Mouse (Mus musculus) megakaryocyte progenitor cell, adult 5-6 weeks (primary cell): ENCODE measurements around the gene Olfr401. TPM values are rescaled to one million over a fixed set of nuclear protein-coding genes. Genes with fewer than 3 reads are reported as not detected.
"Not testable (repeated sequence)": the region's sequence is repeated elsewhere in the genome, so short reads cannot be mapped to it uniquely, and the experiment has no call there.

Experiments
- ATAC-seq: replicated peaks from 2 replicates; pipeline ENCODE4 v1.8.0; 2016; ENCODE audit warnings: mild to moderate bottlenecking, moderate TSS enrichment, inconsistent platforms; ENCODE audit not compliant: poor library complexity
- total RNA-seq, 2 experiments: library from RNA; stranded (forward) in 1 of 2; stranded (reverse) in 1 of 2; fragments of 157-497, 149-512 nt in 1 of 2; fragments of 200-1000 nt in 1 of 2; gene quantifications; 2 replicates each; pipeline versions ENCODE4 v1.2.3 to v1.2.4; 2015 to 2017

Olfr401 gene
- total RNA-seq (2015) (not detected in 2 replicates), total RNA-seq (2017) (not detected in 2 replicates)

DNA sequence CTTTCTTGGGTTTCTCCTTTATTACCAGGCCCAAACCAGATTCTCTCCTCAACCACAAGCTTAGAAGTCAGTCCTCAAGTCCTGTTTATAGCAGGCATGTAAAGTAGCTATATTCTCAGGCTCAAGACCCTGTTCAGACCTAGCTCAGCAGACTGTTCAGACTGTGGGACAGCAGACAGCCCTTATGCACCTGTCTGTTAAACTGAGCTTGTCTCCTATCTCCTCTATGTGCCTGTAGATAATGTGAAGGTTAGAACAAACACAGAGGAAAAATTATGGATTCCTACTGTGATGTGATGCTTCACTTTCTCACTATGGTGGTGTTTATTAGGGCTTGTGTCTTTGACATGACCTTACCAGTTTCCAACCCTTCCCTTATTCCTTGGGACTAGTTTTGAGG lies at the start of gene Olfr401:
Gene Olfr401, plus strand, starts transcription at position 301 of the 400 bp plus-strand sequence.
- no peak for ATAC-seq

DNA sequence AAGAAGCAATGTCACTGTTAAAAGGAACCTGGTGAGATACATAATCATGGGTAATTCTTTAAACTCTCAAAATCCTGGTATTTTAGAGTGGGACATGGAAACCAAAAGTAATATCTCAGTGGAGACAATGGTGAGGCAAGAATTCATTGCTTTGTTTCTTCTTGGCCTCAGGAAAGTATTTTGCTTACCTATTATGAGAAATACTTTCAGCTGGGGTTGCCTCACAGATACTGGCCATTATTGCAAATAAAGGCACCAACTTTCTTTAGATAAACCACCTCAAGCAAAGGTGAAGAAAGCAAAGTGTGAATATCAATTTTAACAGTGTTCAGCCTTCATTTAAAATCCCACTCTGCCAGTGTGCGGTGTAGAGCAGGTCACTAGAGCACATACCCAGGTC lies 43.9 kb upstream of the Olfr401 start, which contains the start of gene Zfp616:
Gene Zfp616, plus strand, starts transcription at position 301 of the 400 bp plus-strand sequence.
- no peak for ATAC-seq

DNA sequence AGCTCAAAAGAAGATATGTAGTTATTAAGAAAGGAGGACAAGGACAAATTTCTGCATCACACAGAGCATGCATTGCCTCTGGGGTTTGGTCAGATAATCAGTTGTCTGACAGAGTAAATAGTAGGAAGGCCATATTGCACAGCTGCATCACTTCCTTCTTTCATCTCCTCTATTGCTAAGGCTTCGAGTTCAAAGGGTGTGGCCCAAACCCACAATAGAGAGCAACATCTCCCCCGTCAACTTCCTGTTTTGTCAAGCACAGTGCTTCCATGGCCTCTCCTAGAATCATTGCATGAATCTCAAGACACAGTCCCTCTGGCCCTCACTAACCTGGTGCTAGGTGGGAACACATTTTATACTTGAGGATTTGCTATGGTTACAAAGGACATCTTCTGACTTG lies 12.8 kb upstream of the Olfr401 start:
- ATAC-seq: peak; percentile 58

- ATAC-seq: no peak
Measured at GRCm38 (mm10) chr11:74101507-74101906, 12.0 kb upstream of the Olfr401 start.

DNA sequence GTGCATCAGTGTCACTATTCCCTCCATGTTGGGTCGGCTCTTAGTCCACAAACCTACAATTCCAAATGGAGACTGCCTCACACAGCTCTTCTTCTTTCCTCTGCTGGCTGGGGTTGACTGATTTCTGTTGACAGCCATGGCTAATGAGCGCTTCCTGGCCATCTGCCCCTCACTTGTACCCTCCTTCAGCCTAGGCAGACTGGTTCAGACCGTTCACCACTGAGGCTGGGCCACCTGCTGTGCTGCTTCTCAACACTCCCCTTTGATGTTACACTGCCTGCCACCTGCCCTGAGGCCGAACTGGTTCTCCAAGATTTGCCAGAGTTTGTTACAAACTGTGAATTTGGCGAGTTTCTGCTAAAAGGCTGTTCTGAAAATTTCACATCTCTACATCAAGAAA lies 8.4 kb upstream of the Olfr401 start:
- no peak for ATAC-seq

- ATAC-seq: not testable (repeated sequence)
Measured at GRCm38 (mm10) chr11:74140001-74140400, 26.5 kb downstream of the Olfr401 start.

DNA sequence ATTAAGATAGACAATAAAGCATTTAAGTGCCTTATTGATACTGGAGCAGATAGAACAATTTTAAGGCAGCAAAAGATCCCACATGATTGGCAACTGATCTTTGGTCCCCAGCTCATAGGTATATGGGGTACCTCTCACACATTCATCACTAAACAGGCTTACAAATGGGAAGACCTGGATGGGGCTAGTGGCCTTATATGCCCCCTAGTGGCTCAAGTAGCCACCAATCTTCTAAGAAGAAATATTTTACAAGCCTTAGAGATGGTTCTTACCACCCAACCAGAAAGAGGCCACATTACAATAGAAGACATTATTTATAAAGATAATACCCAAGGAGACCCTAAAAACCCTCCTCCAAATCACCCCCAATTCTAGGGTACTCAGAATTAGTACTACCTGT lies 32.4 kb downstream of the Olfr401 start:
- no peak for ATAC-seq

DNA sequence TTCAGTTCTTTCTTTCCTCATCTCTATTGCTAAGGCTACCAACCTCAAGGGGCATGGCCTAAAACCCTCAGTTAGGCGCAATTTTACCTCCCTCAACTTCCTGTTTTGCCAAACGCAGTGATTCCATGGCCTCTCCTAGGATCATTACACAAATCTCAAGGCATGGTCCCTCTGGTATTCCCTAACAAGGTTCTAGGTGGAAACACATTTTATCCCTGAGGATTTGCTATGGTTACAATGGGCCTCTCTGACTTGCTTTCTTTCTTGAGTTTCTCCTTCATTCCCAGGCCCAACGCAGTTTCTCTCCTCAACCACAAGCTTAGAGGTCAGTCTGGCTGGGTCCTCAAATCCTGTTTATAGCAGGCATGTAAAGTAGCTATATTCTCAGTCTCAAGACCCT lies 39.7 kb downstream of the Olfr401 start, which contains the start of gene Olfr402:
Gene Olfr402, plus strand, starts transcription at position 301 of the 400 bp plus-strand sequence.
- ATAC-seq: no peak

GRCm38 (mm10) chr11:74168771-74169170 lies 55.3 kb downstream of the Olfr401 start:
- ATAC-seq: no peak

Other genes with a start within 250 kb of the Olfr401 start
- gene Olfr394, start 222.9 kb upstream of the Olfr401 start, total RNA-seq (2015): not detected in 2 replicates
- gene Olfr394, start 222.9 kb upstream of the Olfr401 start, total RNA-seq (2017): not detected in 2 replicates
- not detected in 2 replicates for gene Olfr395, start 204.4 kb upstream of the Olfr401 start, total RNA-seq (2015)
- not detected in 2 replicates for gene Olfr395, start 204.4 kb upstream of the Olfr401 start, total RNA-seq (2017)
- gene Olfr23, start 177.0 kb upstream of the Olfr401 start, total RNA-seq (2015): not detected in 2 replicates
- not detected in 2 replicates for gene Olfr23, start 177.0 kb upstream of the Olfr401 start, total RNA-seq (2017)
- gene Olfr397, start 152.9 kb upstream of the Olfr401 start, total RNA-seq (2015): not detected in 2 replicates
- gene Olfr397, start 152.9 kb upstream of the Olfr401 start, total RNA-seq (2017): not detected in 2 replicates
- gene Olfr398, start 123.3 kb upstream of the Olfr401 start, total RNA-seq (2015): not detected in 2 replicates
- gene Olfr398, start 123.3 kb upstream of the Olfr401 start, total RNA-seq (2017): not detected in 2 replicates
- not detected in 2 replicates for gene Olfr139, start 57.2 kb upstream of the Olfr401 start, total RNA-seq (2015)
- not detected in 2 replicates for gene Olfr139, start 57.2 kb upstream of the Olfr401 start, total RNA-seq (2017)
- not detected in 2 replicates for gene Olfr399, start 57.1 kb upstream of the Olfr401 start, total RNA-seq (2015)
- not detected in 2 replicates for gene Olfr399, start 57.1 kb upstream of the Olfr401 start, total RNA-seq (2017)
- gene Zfp616, start 43.8 kb upstream of the Olfr401 start, total RNA-seq (2015): not detected in 2 replicates
- not detected in 2 replicates for gene Zfp616, start 43.8 kb upstream of the Olfr401 start, total RNA-seq (2017)
- gene Olfr402, start 39.8 kb downstream of the Olfr401 start, total RNA-seq (2015): not detected in 2 replicates
- not detected in 2 replicates for gene Olfr402, start 39.8 kb downstream of the Olfr401 start, total RNA-seq (2017)
- gene Olfr403, start 72.5 kb downstream of the Olfr401 start, total RNA-seq (2015): not detected in 2 replicates
- not detected in 2 replicates for gene Olfr403, start 72.5 kb downstream of the Olfr401 start, total RNA-seq (2017)
- gene Olfr43, start 97.7 kb downstream of the Olfr401 start, total RNA-seq (2015): not detected in 2 replicates
- gene Olfr43, start 97.7 kb downstream of the Olfr401 start, total RNA-seq (2017): not detected in 2 replicates
- gene Olfr406, start 146.1 kb downstream of the Olfr401 start, total RNA-seq (2015): not detected in 2 replicates
- gene Olfr406, start 146.1 kb downstream of the Olfr401 start, total RNA-seq (2017): not detected in 2 replicates
- not detected in 2 replicates for gene Olfr59, start 170.0 kb downstream of the Olfr401 start, total RNA-seq (2015)
- not detected in 2 replicates for gene Olfr59, start 170.0 kb downstream of the Olfr401 start, total RNA-seq (2017)
- gene Olfr410, start 224.3 kb downstream of the Olfr401 start, total RNA-seq (2015): not detected in 2 replicates
- gene Olfr410, start 224.3 kb downstream of the Olfr401 start, total RNA-seq (2017): not detected in 2 replicates
- not detected in 2 replicates for gene Olfr411, start 238.9 kb downstream of the Olfr401 start, total RNA-seq (2015)
- gene Olfr411, start 238.9 kb downstream of the Olfr401 start, total RNA-seq (2017): not detected in 2 replicates
- not detected in 2 replicates for gene Olfr412, start 248.4 kb downstream of the Olfr401 start, total RNA-seq (2015)
- not detected in 2 replicates for gene Olfr412, start 248.4 kb downstream of the Olfr401 start, total RNA-seq (2017)